12 mouse cellular contexts compared by ENCODE assay signal in genomic region chr15:56066540-56066939, GRCm38 (mm10).
"Had no signal": no experiment of that assay in that cellular context is flagged by ENCODE, and none has a peak within 500 bp of the region (broad histone marks: within the 10 kb centered on the region; RNA-seq: fewer than 3 reads in every experiment).

No protein-coding gene starts in this region.

- H3K4me2 ChIP-seq: limb, embryonic 13.5 days; liver, embryonic 13.5 days; lung, embryonic 15.5 days; midbrain, embryonic 12.5 days had no signal

- H3K27ac ChIP-seq: layer of hippocampus, adult 2 months; limb, embryonic 13.5 days; liver, embryonic 13.5 days; lung, embryonic 15.5 days; macrophage; midbrain, embryonic 12.5 days; stomach, postnatal 0 days had no signal

- H3K9ac ChIP-seq: limb, embryonic 13.5 days; liver, embryonic 13.5 days; liver, postnatal 0 days; lung, embryonic 15.5 days; midbrain, embryonic 12.5 days had no signal

- DNase-seq: kidney, adult 8-10 months; liver, embryonic 13.5 days; liver, postnatal 0 days; lung, postnatal 14 days; thymus, postnatal 4 days had no signal

- ATAC-seq: liver, postnatal 0 days had no signal

- H3K36me3 ChIP-seq: limb, embryonic 13.5 days; liver, embryonic 13.5 days; lung, embryonic 15.5 days; midbrain, embryonic 12.5 days had no signal

- H3K9me3 ChIP-seq: limb, embryonic 13.5 days; liver, embryonic 13.5 days; lung, embryonic 15.5 days; megakaryocyte, embryonic 14.5 days; midbrain, embryonic 12.5 days had no signal

- H3K27me3 ChIP-seq: limb, embryonic 13.5 days; liver, embryonic 13.5 days; lung, embryonic 15.5 days; midbrain, embryonic 12.5 days had no signal

- H3K4me3 ChIP-seq: layer of hippocampus, adult 2 months; limb, embryonic 13.5 days; liver, embryonic 13.5 days; lung, embryonic 15.5 days; megakaryocyte, embryonic 14.5 days; midbrain, embryonic 12.5 days had no signal

- H3K4me1 ChIP-seq: liver, embryonic 13.5 days; lung, embryonic 15.5 days; megakaryocyte, embryonic 14.5 days; midbrain, embryonic 12.5 days had no signal
